Mouse (Mus musculus): ENCODE data around the gene Gm35134. TPM values are rescaled to one million over a fixed set of nuclear protein-coding genes. Genes with fewer than 3 reads are reported as not detected.

The Gm35134 gene
- polyA plus RNA-seq (2012; rRNA removed; ENCODE audit: low replicate concordance): not detected in 2 replicates

DNA sequence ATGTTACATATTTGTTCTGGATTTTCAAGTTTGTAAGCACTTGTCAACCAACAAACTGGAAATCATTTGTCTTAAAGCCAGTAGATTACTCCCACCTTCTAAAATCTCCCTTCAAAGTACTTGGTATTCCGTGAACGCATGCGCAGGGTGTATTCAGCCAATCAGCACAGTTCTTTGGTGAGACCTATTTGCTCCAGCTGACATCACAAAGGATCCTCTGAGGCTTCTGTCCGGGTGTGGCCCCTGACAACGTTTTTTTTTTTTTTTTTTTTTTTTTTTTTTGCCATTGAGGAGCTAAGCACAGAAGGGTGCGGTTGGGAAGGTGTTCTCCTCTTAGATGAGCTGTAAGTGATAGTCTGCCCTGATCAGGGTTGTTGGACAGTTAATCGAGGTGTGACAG is at the start of gene Gm35134:
Gene Gm35134 (plus strand): TSS at position 301 of the 400 bp plus-strand sequence.

